Mouse (Mus musculus): Measurements from ENCODE around the gene Zfp865. TPM values are rescaled to one million over a fixed set of nuclear protein-coding genes. Genes with fewer than 3 reads are reported as not detected.

The Zfp865 gene
- polyA plus RNA-seq, 1 experiment from 2014 or later: 6.6 TPM

DNA sequence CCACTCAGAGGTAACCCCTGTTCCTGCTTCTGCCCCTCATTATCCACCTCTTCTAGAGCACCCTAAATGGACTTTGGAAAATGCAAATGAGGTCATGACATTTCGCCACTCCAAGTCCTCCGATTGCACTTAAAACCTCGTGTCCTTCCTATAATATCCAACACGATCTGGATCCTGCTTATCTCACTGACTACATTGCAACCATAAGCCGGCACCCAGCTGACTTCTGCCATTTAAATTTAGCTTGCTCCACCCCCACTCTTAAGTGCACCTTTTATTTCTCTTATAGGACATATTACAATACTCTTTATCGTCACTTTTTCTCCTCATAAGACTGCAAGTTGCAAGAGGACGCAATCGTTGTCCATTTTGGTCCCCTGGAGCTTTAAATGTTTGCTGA, 17.3 kb downstream of the Zfp865 start:
- Histone ChIP-seq H3K9me3 (replicated peaks; ENCODE audit: control insufficient read depth, low read length, poor library complexity, severe bottlenecking) (no peaks in the 10 kb centered on the region), H3K27ac (ENCODE audit: low read length) (peak overlapping the region; percentile 97), H3K4me1 (ENCODE audit: control insufficient read depth, insufficient read depth, low read length) (peaks cover 7% of the 10 kb centered on the region; the same call in 1 of the 2 replicates), H3K9ac (ENCODE audit: low read depth, low read length) (no peak overlapping the region; the same call in 1 of the 2 replicates), H3K36me3 (ENCODE audit: control insufficient read depth, insufficient read depth, low read length) (peaks cover 6% of the 10 kb centered on the region), H3K4me3 (ENCODE audit: low read depth, low read length) (peak overlapping the region; percentile 63), H3K27me3 (ENCODE audit: control insufficient read depth, insufficient read depth, low read depth, low read length) (no peaks in the 10 kb centered on the region), H3K4me2 (ENCODE audit: low read length) (peak overlapping the region; percentile 63)
- WGBS: 89% methylated on average over 8 of the region's 8 CpGs
- no peak for ATAC-seq

DNA sequence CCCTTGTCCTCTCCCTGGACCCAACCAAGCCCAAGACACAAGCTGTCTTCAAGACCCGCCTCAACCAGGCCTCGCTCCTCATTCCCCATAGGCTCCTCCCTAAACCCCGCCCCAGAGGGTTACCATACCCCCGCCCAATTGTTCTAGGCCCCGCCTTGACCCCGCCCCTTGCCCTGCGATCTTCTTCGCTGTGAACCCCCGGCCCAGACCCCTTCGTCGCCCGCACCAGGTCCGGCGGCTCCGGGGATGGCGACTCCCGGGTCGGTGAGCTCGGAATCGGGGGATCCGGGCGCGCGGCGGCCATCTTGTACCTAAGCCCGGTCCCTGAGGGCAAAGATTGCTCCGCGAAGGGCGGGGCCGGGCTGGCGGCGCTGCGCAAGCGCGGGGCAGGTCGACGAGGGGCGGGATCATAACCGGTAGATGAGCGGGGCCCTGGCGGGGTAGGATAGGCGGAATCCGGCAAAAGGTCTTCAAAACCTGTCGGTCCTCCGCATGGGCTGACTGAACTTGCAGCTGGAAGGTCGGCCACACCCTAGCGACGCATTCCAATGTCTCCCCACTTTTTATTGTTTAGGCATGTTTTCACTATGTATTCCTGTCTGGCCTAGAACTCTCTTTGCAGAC, 18.0 kb downstream of the Zfp865 start, which contains the start of gene Zfp784:
Gene Zfp784 (minus strand): TSS at position 338 of the 624 bp plus-strand sequence.
- H3K4me2 ChIP-seq (ENCODE audit: low read length): peak within 1 kb of the TSS; percentile 63
- WGBS: under 1% methylated on average over 48 of the region's 48 CpGs
- ATAC-seq: peak; percentile 95
- H3K36me3 ChIP-seq (ENCODE audit: control insufficient read depth, insufficient read depth, low read length): peaks cover 3% of the 10 kb centered on the region; the same call in 1 of the 2 replicates
- no peaks in the 10 kb centered on the region for H3K27me3 ChIP-seq (ENCODE audit: control insufficient read depth, insufficient read depth, low read depth, low read length)
- H3K4me1 ChIP-seq (ENCODE audit: control insufficient read depth, insufficient read depth, low read length): peaks cover 7% of the 10 kb centered on the region; the same call in 1 of the 2 replicates
- H3K4me3 ChIP-seq (ENCODE audit: low read depth, low read length): peak within 1 kb of the TSS; percentile 63
- no peaks in the 10 kb centered on the region for H3K9me3 ChIP-seq (replicated peaks; ENCODE audit: control insufficient read depth, low read length, poor library complexity, severe bottlenecking)
- H3K27ac ChIP-seq (ENCODE audit: low read length): peak within 1 kb of the TSS; percentile 97
- peak within 1 kb of the TSS; percentile 76 for H3K9ac ChIP-seq (ENCODE audit: low read depth, low read length)

DNA sequence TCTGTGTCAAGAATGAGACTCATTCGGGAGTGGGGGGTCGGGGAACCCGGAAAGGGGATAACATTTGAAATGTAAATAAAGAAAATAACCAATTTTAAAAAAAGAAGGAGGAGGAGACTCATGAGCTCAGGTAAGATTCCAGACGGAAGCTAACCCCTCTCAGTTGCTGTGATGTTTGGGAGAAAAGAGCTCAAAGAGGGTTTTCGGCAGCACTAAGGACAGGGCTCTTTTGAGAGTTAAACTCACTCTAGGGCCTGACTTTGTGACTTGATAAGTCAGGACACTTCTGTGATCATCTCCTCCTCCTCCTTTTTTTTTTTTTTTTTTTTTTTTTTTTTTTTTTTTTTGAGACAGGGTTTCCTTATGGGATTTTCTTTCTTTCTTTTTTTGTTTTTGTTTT, 18.8 kb downstream of the Zfp865 start:
- Histone ChIP-seq H3K4me2 (ENCODE audit: low read length) (peak overlapping the region; percentile 63), H3K9me3 (replicated peaks; ENCODE audit: control insufficient read depth, low read length, poor library complexity, severe bottlenecking) (no peaks in the 10 kb centered on the region), H3K9ac (ENCODE audit: low read depth, low read length) (peak overlapping the region; percentile 76), H3K36me3 (ENCODE audit: control insufficient read depth, insufficient read depth, low read length) (0 out of 2 replicates have a peak, but pooled peaks cover under 1% of the 10 kb centered on the region), H3K27me3 (ENCODE audit: control insufficient read depth, insufficient read depth, low read depth, low read length) (no peaks in the 10 kb centered on the region), H3K4me3 (ENCODE audit: low read depth, low read length) (peak overlapping the region; percentile 63), H3K4me1 (ENCODE audit: control insufficient read depth, insufficient read depth, low read length) (peaks cover 7% of the 10 kb centered on the region; the same call in 1 of the 2 replicates), H3K27ac (ENCODE audit: low read length) (no peak overlapping the region; the same call in 1 of the 2 replicates)
- WGBS: 24% methylated on average over 5 of the region's 5 CpGs
- ATAC-seq: no peak

DNA sequence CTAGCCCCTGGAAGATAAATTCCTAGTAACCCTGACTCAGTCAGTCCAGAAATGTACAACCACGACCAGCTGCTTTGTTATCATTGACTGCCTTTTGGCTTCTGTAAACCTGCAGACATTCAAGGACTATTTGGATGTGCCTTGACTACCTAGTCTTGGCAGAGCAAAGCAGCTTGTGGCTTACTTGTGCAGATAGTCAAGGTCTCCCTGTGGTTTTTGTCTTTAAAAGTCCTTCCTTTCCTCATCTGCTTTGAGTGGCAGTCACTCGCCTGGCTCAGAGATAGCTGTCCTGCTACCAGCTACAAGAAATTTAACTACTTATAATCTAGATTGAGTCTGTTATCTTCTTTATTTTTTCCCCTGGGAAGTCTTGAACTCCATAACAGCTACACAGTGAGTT, 24.8 kb downstream of the Zfp865 start:
- WGBS: 81% methylated on average over 2 of the region's 2 CpGs
- Histone ChIP-seq H3K27ac (ENCODE audit: low read length) (no peak overlapping the region), H3K4me1 (ENCODE audit: control insufficient read depth, insufficient read depth, low read length) (no peaks in the 10 kb centered on the region), H3K9me3 (replicated peaks; ENCODE audit: control insufficient read depth, low read length, poor library complexity, severe bottlenecking) (no peaks in the 10 kb centered on the region), H3K36me3 (ENCODE audit: control insufficient read depth, insufficient read depth, low read length) (no peaks in the 10 kb centered on the region), H3K9ac (ENCODE audit: low read depth, low read length) (no peak overlapping the region), H3K4me3 (ENCODE audit: low read depth, low read length) (no peak overlapping the region), H3K4me2 (ENCODE audit: low read length) (no peak overlapping the region), H3K27me3 (ENCODE audit: control insufficient read depth, insufficient read depth, low read depth, low read length) (no peaks in the 10 kb centered on the region)
- no peak for ATAC-seq

DNA sequence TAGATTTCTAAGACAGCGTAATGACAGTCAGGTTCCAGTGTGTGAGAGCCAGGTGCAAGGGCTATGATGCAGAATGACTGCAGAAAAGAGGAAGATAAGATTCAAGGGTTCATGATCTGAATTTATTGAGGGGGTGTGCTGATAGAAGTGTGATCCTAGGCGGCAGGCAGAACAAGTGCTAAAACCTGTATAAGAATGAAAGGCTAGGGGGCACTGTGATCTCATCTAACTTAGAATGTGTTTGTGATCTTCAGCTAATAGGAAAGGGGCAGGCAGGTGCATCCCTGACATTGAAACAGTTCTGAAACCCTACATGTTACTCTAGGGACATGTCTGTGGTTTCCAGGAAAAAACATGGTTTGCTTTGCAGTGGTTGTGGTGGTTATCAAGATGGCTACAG, 25.9 kb downstream of the Zfp865 start:
- Histone ChIP-seq H3K36me3 (ENCODE audit: control insufficient read depth, insufficient read depth, low read length) (no peaks in the 10 kb centered on the region), H3K9ac (ENCODE audit: low read depth, low read length) (no peak overlapping the region), H3K4me3 (ENCODE audit: low read depth, low read length) (no peak overlapping the region), H3K27ac (ENCODE audit: low read length) (no peak overlapping the region), H3K4me2 (ENCODE audit: low read length) (no peak overlapping the region), H3K9me3 (replicated peaks; ENCODE audit: control insufficient read depth, low read length, poor library complexity, severe bottlenecking) (no peaks in the 10 kb centered on the region), H3K4me1 (ENCODE audit: control insufficient read depth, insufficient read depth, low read length) (peaks cover 7% of the 10 kb centered on the region), H3K27me3 (ENCODE audit: control insufficient read depth, insufficient read depth, low read depth, low read length) (no peaks in the 10 kb centered on the region)
- WGBS: 66% methylated on average over 2 of the region's 2 CpGs
- no peak for ATAC-seq

DNA sequence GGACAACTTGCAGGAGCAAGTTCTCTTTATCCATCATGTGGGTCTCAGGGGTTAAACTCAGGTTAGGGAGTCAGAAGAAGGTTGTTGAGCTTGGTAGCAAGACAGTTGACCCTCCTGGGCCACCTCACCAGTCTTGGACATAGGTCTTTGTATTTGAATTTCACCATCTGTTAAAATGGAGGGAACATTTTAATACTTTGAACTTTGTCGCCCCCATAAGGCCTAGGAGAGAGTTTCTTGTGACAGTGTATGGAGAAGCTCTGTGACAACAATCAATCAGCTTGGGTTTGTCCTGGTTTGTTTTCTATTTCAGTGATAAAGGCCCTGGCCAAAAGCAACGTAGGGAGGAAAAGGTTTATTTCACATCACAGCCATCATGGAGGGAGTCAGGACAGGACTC, 27.1 kb downstream of the Zfp865 start:
- 36% methylated on average over 2 of the region's 2 CpGs for WGBS

DNA sequence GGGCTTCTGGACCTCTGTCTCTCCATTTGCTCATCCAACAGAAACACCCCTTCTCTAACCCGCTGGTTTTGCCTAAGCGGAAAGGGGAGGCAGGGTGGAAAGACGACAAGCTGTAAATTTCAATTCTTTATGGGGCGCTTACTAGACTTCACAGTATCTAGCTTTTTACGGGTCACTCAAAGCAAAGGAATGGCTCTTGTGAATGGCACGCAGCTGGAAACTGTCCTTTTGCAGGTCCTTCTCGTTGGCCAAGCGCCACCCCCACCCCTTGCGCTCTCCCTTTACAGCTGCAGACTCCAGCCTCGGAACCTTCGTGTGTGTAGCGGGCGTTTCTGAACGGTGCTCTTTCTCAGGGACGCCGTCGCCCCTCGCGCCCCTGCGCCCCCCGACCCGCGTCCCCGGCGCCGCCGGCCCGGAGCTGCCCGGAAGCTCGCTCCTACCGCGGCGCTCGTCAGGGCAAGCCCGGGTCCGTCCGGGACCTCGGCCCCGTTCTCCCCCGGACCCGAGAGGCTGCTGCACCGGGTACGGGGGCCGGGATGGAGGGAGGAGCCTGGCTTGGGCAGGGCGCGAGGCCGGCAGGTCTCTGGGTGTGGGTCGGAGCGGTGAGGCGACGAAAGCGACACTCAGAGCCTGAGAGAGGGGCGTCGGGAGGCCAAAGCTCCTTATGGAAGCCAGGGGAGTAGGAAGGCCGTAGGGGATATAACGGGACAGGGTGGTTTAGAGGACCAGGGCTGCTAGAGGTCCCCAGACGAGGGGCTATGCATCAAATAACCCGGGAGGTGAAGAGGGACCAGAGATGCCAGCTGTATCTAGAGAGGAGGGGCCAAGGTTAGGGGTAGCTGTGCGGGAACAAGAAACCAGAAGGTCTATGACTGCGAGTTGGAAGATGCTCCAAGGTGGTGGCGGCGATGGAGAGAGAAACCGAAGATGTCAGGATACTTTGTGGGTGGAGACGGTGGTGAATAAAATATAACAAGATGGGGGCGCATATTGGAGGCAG, 31.3 kb downstream of the Zfp865 start, which contains the start of gene Zfp580:
Gene Zfp580 (plus strand): TSS at position 346 of the 1,000 bp plus-strand sequence.
- Histone ChIP-seq H3K9ac (ENCODE audit: low read depth, low read length) (peak within 1 kb of the TSS; percentile 95), H3K27ac (ENCODE audit: low read length) (peak within 1 kb of the TSS; percentile 93), H3K4me2 (ENCODE audit: low read length) (peak within 1 kb of the TSS; percentile 71), H3K36me3 (ENCODE audit: control insufficient read depth, insufficient read depth, low read length) (no peaks in the 10 kb centered on the region), H3K27me3 (ENCODE audit: control insufficient read depth, insufficient read depth, low read depth, low read length) (peaks cover 15% of the 10 kb centered on the region), H3K4me3 (ENCODE audit: low read depth, low read length) (peak within 1 kb of the TSS; percentile 79), H3K4me1 (ENCODE audit: control insufficient read depth, insufficient read depth, low read length) (peaks cover 50% of the 10 kb centered on the region), H3K9me3 (replicated peaks; ENCODE audit: control insufficient read depth, low read length, poor library complexity, severe bottlenecking) (no peaks in the 10 kb centered on the region)
- WGBS: under 1% methylated on average over 52 of the region's 65 CpGs
- ATAC-seq: peak; percentile 79

More for the DNA sequence above, 27.1 kb downstream of the Zfp865 start:
- no peak overlapping the region for H3K27ac ChIP-seq (ENCODE audit: low read length)
- no peaks in the 10 kb centered on the region for H3K36me3 ChIP-seq (ENCODE audit: control insufficient read depth, insufficient read depth, low read length)
- ATAC-seq: no peak
- H3K9me3 ChIP-seq (replicated peaks; ENCODE audit: control insufficient read depth, low read length, poor library complexity, severe bottlenecking): no peaks in the 10 kb centered on the region
- no peak overlapping the region for H3K4me2 ChIP-seq (ENCODE audit: low read length)
- H3K4me3 ChIP-seq (ENCODE audit: low read depth, low read length): no peak overlapping the region
- no peaks in the 10 kb centered on the region for H3K27me3 ChIP-seq (ENCODE audit: control insufficient read depth, insufficient read depth, low read depth, low read length)
- H3K4me1 ChIP-seq (ENCODE audit: control insufficient read depth, insufficient read depth, low read length): peaks cover 10% of the 10 kb centered on the region
- H3K9ac ChIP-seq (ENCODE audit: low read depth, low read length): no peak overlapping the region

DNA sequence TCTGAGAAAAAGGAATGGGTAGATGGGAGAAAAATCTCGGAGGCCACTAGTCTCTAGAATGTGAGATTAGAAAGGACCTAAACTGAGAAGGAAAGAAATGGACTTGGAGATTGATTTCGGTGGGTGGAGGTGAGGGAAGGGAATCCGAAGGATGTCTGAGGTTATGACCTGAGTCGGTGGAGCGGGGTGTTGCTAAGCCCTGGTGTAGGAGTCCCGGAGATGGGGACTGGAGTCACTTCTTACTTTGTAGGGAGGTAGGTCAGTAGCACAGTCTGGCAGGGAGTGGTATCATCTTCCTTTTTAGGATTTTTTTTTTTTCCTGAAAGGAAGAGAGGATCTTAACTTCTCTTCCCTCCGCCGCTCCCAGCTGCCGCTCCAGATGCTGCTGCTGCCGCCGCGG, 32.3 kb downstream of the Zfp865 start:
- Histone ChIP-seq H3K4me2 (ENCODE audit: low read length) (peak overlapping the region; percentile 71), H3K9me3 (replicated peaks; ENCODE audit: control insufficient read depth, low read length, poor library complexity, severe bottlenecking) (no peaks in the 10 kb centered on the region), H3K27me3 (ENCODE audit: control insufficient read depth, insufficient read depth, low read depth, low read length) (peaks cover 15% of the 10 kb centered on the region), H3K9ac (ENCODE audit: low read depth, low read length) (peak overlapping the region; percentile 95), H3K27ac (ENCODE audit: low read length) (no peak overlapping the region), H3K36me3 (ENCODE audit: control insufficient read depth, insufficient read depth, low read length) (no peaks in the 10 kb centered on the region), H3K4me3 (ENCODE audit: low read depth, low read length) (peak overlapping the region; percentile 79), H3K4me1 (ENCODE audit: control insufficient read depth, insufficient read depth, low read length) (peaks cover 51% of the 10 kb centered on the region)
- ATAC-seq: no peak
- 2% methylated on average over 11 of the region's 12 CpGs for WGBS
